Mouse (Mus musculus) brown adipose tissue, adult 24 weeks (tissue): ENCODE measurements around the gene Ccdc106. TPM values are rescaled to one million over a fixed set of nuclear protein-coding genes. Genes with fewer than 3 reads are reported as not detected.

Experiments used
- H3K27ac ChIP-seq: fragments of 200-500 bp; replicated peaks from 2 replicates; pipeline ENCODE4 v1.5.1; 2012; ENCODE audit warnings: low read depth, mild to moderate bottlenecking, low read length
- H3K4me1 ChIP-seq: fragments of 200-500 bp; 2 replicates; pipeline ENCODE4 v1.6.1; 2012; ENCODE audit warnings: low read length, mixed read lengths; ENCODE audit not compliant: control insufficient read depth, insufficient read depth, insufficient read length
- H3K4me3 ChIP-seq: fragments of 200-500 bp; 2 replicates; pipeline ENCODE4 v1.5.1; 2012; ENCODE audit warnings: low read depth, mild to moderate bottlenecking, low read length, moderate library complexity; ENCODE audit not compliant: insufficient read depth
- polyA plus RNA-seq: library from polyadenylated mRNA; stranded (reverse); fragments of >200 nt; gene quantifications from 2 replicates; pipeline ENCODE4 v1.2.4, GENCODE M21; 2012; ENCODE audit not compliant: missing spikeins, insufficient read depth, insufficient read length

The Ccdc106 gene
- not detected in 2 replicates for polyA plus RNA-seq

GRCm38 (mm10) chr7:5020000-5020681 lies at the start of gene Ccdc106, which contains the start of gene Zfp865:
Ccdc106 (plus strand) TSS chr7:5020553.
Zfp865 (plus strand) TSS chr7:5020376.
- peak within 1 kb of the TSS; percentile 93 for H3K27ac ChIP-seq

GRCm38 (mm10) chr7:4971068-4971467 lies 49.3 kb upstream of the Ccdc106 start, which contains the start of gene Sbk3:
Sbk3 (minus strand) TSS chr7:4971168.
- no peak within 1 kb of the TSS for H3K4me3 ChIP-seq
- H3K27ac ChIP-seq = peak within 1 kb of the TSS; percentile 32; the same call in 1 of the 2 replicates
- peaks cover 2% of the 10 kb centered on the region; the same call in 1 of the 2 replicates for H3K4me1 ChIP-seq

More at GRCm38 (mm10) chr7:5020000-5020681, at the start of gene Ccdc106, which contains the start of gene Zfp865:
- Histone ChIP-seq H3K4me3 (peak within 1 kb of the TSS; percentile 64), H3K4me1 (peaks cover 7% of the 10 kb centered on the region; the same call in 1 of the 2 replicates)

- Histone ChIP-seq H3K4me1 (peaks cover 2% of the 10 kb centered on the region; the same call in 1 of the 2 replicates), H3K4me3 (no peak overlapping the region), H3K27ac (no peak overlapping the region)
Measured at GRCm38 (mm10) chr7:4971710-4972109, 48.6 kb upstream of the Ccdc106 start.

- Histone ChIP-seq H3K27ac (peak overlapping the region; percentile 32), H3K4me1 (peaks cover 2% of the 10 kb centered on the region; the same call in 1 of the 2 replicates), H3K4me3 (no peak overlapping the region)
Measured at GRCm38 (mm10) chr7:4972321-4973047, 47.9 kb upstream of the Ccdc106 start.

GRCm38 (mm10) chr7:4975455-4975854 lies 44.9 kb upstream of the Ccdc106 start:
- H3K27ac ChIP-seq = no peak overlapping the region
- H3K4me3 ChIP-seq = no peak overlapping the region
- H3K4me1 ChIP-seq = peaks cover 2% of the 10 kb centered on the region; the same call in 1 of the 2 replicates

- Histone ChIP-seq H3K4me3 (no peak overlapping the region), H3K4me1 (peaks cover 2% of the 10 kb centered on the region; the same call in 1 of the 2 replicates), H3K27ac (no peak overlapping the region)
Measured at GRCm38 (mm10) chr7:4976832-4977231, 43.5 kb upstream of the Ccdc106 start.

- no peaks in the 10 kb centered on the region for H3K4me1 ChIP-seq
- H3K27ac ChIP-seq = no peak overlapping the region
- no peak overlapping the region for H3K4me3 ChIP-seq
Measured at GRCm38 (mm10) chr7:4988250-4988649, 32.1 kb upstream of the Ccdc106 start.

GRCm38 (mm10) chr7:4993347-4993998 lies 26.9 kb upstream of the Ccdc106 start:
- no peak overlapping the region for H3K4me3 ChIP-seq

GRCm38 (mm10) chr7:4993999-4994788 lies 26.2 kb upstream of the Ccdc106 start:
- H3K27ac ChIP-seq = no peak overlapping the region
- H3K4me1 ChIP-seq = peaks cover 8% of the 10 kb centered on the region
- no peak overlapping the region for H3K4me3 ChIP-seq

More at GRCm38 (mm10) chr7:4993347-4993998, 26.9 kb upstream of the Ccdc106 start:
- peaks cover 8% of the 10 kb centered on the region for H3K4me1 ChIP-seq
- H3K27ac ChIP-seq = no peak overlapping the region

GRCm38 (mm10) chr7:4995268-4996002 lies 24.9 kb upstream of the Ccdc106 start:
- Histone ChIP-seq H3K4me3 (peak overlapping the region; percentile 90), H3K27ac (0 out of 2 replicates have a peak overlapping the region, but pooled peaks have one; percentile 19), H3K4me1 (peaks cover 8% of the 10 kb centered on the region)

- Histone ChIP-seq H3K4me1 (peaks cover 8% of the 10 kb centered on the region), H3K27ac (0 out of 2 replicates have a peak within 1 kb of the TSS, but pooled peaks have one; percentile 19), H3K4me3 (peak within 1 kb of the TSS; percentile 90)
Measured at GRCm38 (mm10) chr7:4996003-4996895, 24.1 kb upstream of the Ccdc106 start, which contains the start of gene Zfp579. Zfp579 (minus strand) TSS chr7:4996158.

- H3K4me1 ChIP-seq = peaks cover 8% of the 10 kb centered on the region
- no peak overlapping the region for H3K4me3 ChIP-seq
- no peak overlapping the region for H3K27ac ChIP-seq
Measured at GRCm38 (mm10) chr7:4996934-4997333, 23.4 kb upstream of the Ccdc106 start.

GRCm38 (mm10) chr7:4999876-5000275 lies 20.5 kb upstream of the Ccdc106 start:
- Histone ChIP-seq H3K27ac (no peak overlapping the region), H3K4me1 (peaks cover 8% of the 10 kb centered on the region; the same call in 1 of the 2 replicates), H3K4me3 (no peak overlapping the region)
